Mouse (Mus musculus): ENCODE measurements at regions not wholly inside any gene's neighbourhood (a gene's known extent, or its start where the extent isn't known, plus 50 kb on each side); places are given as distances from the start of the nearest gene placed in this dataset.
A peak's percentile ranks its signal among the peaks of the same experiment; 100 is the strongest.

GRCm38 (mm10) chr11:31732958-31733357, 61.3 kb upstream of the Bod1 start:
- no peak overlapping the region for H3K4me2 ChIP-seq (ENCODE audit: low read depth, severe bottlenecking)
- no peak overlapping the region for H3K9ac ChIP-seq (ENCODE audit: low read length)
- no peaks in the 10 kb centered on the region for H3K9me3 ChIP-seq (ENCODE audit: control insufficient read depth, low read length)
- no peaks in the 10 kb centered on the region for H3K36me3 ChIP-seq (ENCODE audit: control insufficient read depth, insufficient read depth, low read length)
- H3K27me3 ChIP-seq (ENCODE audit: control insufficient read depth, insufficient read depth, low read length), result no peaks in the 10 kb centered on the region
- H3K4me1 ChIP-seq (ENCODE audit: control insufficient read depth, insufficient read depth, low read length), result peaks cover 11% of the 10 kb centered on the region; the same call in 1 of the 2 replicates
- WGBS, result 81% methylated on average over 1 of the region's 1 CpGs
- no peak overlapping the region for H3K4me3 ChIP-seq (ENCODE audit: low read depth, low read length)
- DNase-seq (ENCODE audit: low spot score), result no peak
- no peak overlapping the region for H3K27ac ChIP-seq (replicated peaks; ENCODE audit: low read depth, low read length)
- ATAC-seq (ENCODE audit: insufficient number of reproducible peaks, low FRiP score, low TSS enrichment, low read depth), result 0 out of 2 replicates have a peak, but pooled peaks have one; percentile 28

GRCm38 (mm10) chr11:31734091-31734490, 62.4 kb upstream of the Bod1 start:
- DNase-seq (ENCODE audit: low spot score) (no peak), ATAC-seq (ENCODE audit: insufficient number of reproducible peaks, low FRiP score, low TSS enrichment, low read depth) (no peak)
- no peak overlapping the region for H3K27ac ChIP-seq (replicated peaks; ENCODE audit: low read depth, low read length)
- H3K9me3 ChIP-seq (ENCODE audit: control insufficient read depth, low read length), result no peaks in the 10 kb centered on the region
- WGBS, result 40% methylated on average over 4 of the region's 4 CpGs
- no peak overlapping the region for H3K4me3 ChIP-seq (ENCODE audit: low read depth, low read length)
- H3K4me2 ChIP-seq (ENCODE audit: low read depth, severe bottlenecking), result no peak overlapping the region
- no peaks in the 10 kb centered on the region for H3K36me3 ChIP-seq (ENCODE audit: control insufficient read depth, insufficient read depth, low read length)
- H3K27me3 ChIP-seq (ENCODE audit: control insufficient read depth, insufficient read depth, low read length), result no peaks in the 10 kb centered on the region
- peaks cover 11% of the 10 kb centered on the region; the same call in 1 of the 2 replicates for H3K4me1 ChIP-seq (ENCODE audit: control insufficient read depth, insufficient read depth, low read length)
- H3K9ac ChIP-seq (ENCODE audit: low read length), result no peak overlapping the region

GRCm38 (mm10) chr11:31735257-31735656, 63.6 kb upstream of the Bod1 start:
- Histone ChIP-seq H3K9me3 (ENCODE audit: control insufficient read depth, low read length) (no peaks in the 10 kb centered on the region), H3K9ac (ENCODE audit: low read length) (no peak overlapping the region), H3K36me3 (ENCODE audit: control insufficient read depth, insufficient read depth, low read length) (no peaks in the 10 kb centered on the region), H3K27ac (replicated peaks; ENCODE audit: low read depth, low read length) (no peak overlapping the region), H3K4me2 (ENCODE audit: low read depth, severe bottlenecking) (no peak overlapping the region), H3K4me1 (ENCODE audit: control insufficient read depth, insufficient read depth, low read length) (peaks cover 11% of the 10 kb centered on the region; the same call in 1 of the 2 replicates), H3K4me3 (ENCODE audit: low read depth, low read length) (no peak overlapping the region), H3K27me3 (ENCODE audit: control insufficient read depth, insufficient read depth, low read length) (no peaks in the 10 kb centered on the region)
- DNase-seq (ENCODE audit: low spot score) (no peak), ATAC-seq (ENCODE audit: insufficient number of reproducible peaks, low FRiP score, low TSS enrichment, low read depth) (no peak)
- WGBS, result 90% methylated on average over 6 of the region's 6 CpGs

- ATAC-seq (ENCODE audit: insufficient number of reproducible peaks, low FRiP score, low TSS enrichment, low read depth) (no peak), DNase-seq (ENCODE audit: low spot score) (no peak)
- Histone ChIP-seq H3K27ac (replicated peaks; ENCODE audit: low read depth, low read length) (no peak overlapping the region), H3K4me1 (ENCODE audit: control insufficient read depth, insufficient read depth, low read length) (peaks cover 5% of the 10 kb centered on the region; the same call in 1 of the 2 replicates), H3K4me3 (ENCODE audit: low read depth, low read length) (no peak overlapping the region), H3K9me3 (ENCODE audit: control insufficient read depth, low read length) (no peaks in the 10 kb centered on the region), H3K9ac (ENCODE audit: low read length) (no peak overlapping the region), H3K36me3 (ENCODE audit: control insufficient read depth, insufficient read depth, low read length) (no peaks in the 10 kb centered on the region), H3K27me3 (ENCODE audit: control insufficient read depth, insufficient read depth, low read length) (no peaks in the 10 kb centered on the region), H3K4me2 (ENCODE audit: low read depth, severe bottlenecking) (no peak overlapping the region)
Measured at GRCm38 (mm10) chr11:31736086-31736485, 64.4 kb upstream of the Bod1 start.

GRCm38 (mm10) chr11:31736556-31737089, 64.9 kb upstream of the Bod1 start:
- ATAC-seq (ENCODE audit: insufficient number of reproducible peaks, low FRiP score, low TSS enrichment, low read depth), result no peak
- 88% methylated on average over 4 of the region's 4 CpGs for WGBS
- Histone ChIP-seq H3K27ac (replicated peaks; ENCODE audit: low read depth, low read length) (no peak overlapping the region), H3K4me2 (ENCODE audit: low read depth, severe bottlenecking) (no peak overlapping the region), H3K27me3 (ENCODE audit: control insufficient read depth, insufficient read depth, low read length) (no peaks in the 10 kb centered on the region), H3K9me3 (ENCODE audit: control insufficient read depth, low read length) (no peaks in the 10 kb centered on the region), H3K36me3 (ENCODE audit: control insufficient read depth, insufficient read depth, low read length) (no peaks in the 10 kb centered on the region), H3K9ac (ENCODE audit: low read length) (no peak overlapping the region), H3K4me3 (ENCODE audit: low read depth, low read length) (no peak overlapping the region), H3K4me1 (ENCODE audit: control insufficient read depth, insufficient read depth, low read length) (peaks cover 5% of the 10 kb centered on the region; the same call in 1 of the 2 replicates)
- DNase-seq (ENCODE audit: low spot score), result no peak

- Histone ChIP-seq H3K27ac (replicated peaks; ENCODE audit: low read depth, low read length) (no peak overlapping the region), H3K36me3 (ENCODE audit: control insufficient read depth, insufficient read depth, low read length) (no peaks in the 10 kb centered on the region), H3K9ac (ENCODE audit: low read length) (no peak overlapping the region), H3K4me2 (ENCODE audit: low read depth, severe bottlenecking) (no peak overlapping the region), H3K27me3 (ENCODE audit: control insufficient read depth, insufficient read depth, low read length) (no peaks in the 10 kb centered on the region), H3K9me3 (ENCODE audit: control insufficient read depth, low read length) (no peaks in the 10 kb centered on the region), H3K4me3 (ENCODE audit: low read depth, low read length) (no peak overlapping the region), H3K4me1 (ENCODE audit: control insufficient read depth, insufficient read depth, low read length) (peaks cover 5% of the 10 kb centered on the region; the same call in 1 of the 2 replicates)
- 91% methylated on average over 5 of the region's 5 CpGs for WGBS
- DNase-seq (ENCODE audit: low spot score) (no peak), ATAC-seq (ENCODE audit: insufficient number of reproducible peaks, low FRiP score, low TSS enrichment, low read depth) (no peak)
Measured at GRCm38 (mm10) chr11:31738148-31739021, 66.7 kb upstream of the Bod1 start.

GRCm38 (mm10) chr11:31740409-31740808, 68.7 kb upstream of the Bod1 start:
- ATAC-seq (ENCODE audit: insufficient number of reproducible peaks, low FRiP score, low TSS enrichment, low read depth) (no peak), DNase-seq (ENCODE audit: low spot score) (no peak)
- Histone ChIP-seq H3K27me3 (ENCODE audit: control insufficient read depth, insufficient read depth, low read length) (no peaks in the 10 kb centered on the region), H3K9me3 (ENCODE audit: control insufficient read depth, low read length) (no peaks in the 10 kb centered on the region), H3K9ac (ENCODE audit: low read length) (no peak overlapping the region), H3K27ac (replicated peaks; ENCODE audit: low read depth, low read length) (no peak overlapping the region), H3K4me1 (ENCODE audit: control insufficient read depth, insufficient read depth, low read length) (no peaks in the 10 kb centered on the region), H3K4me2 (ENCODE audit: low read depth, severe bottlenecking) (no peak overlapping the region), H3K36me3 (ENCODE audit: control insufficient read depth, insufficient read depth, low read length) (no peaks in the 10 kb centered on the region), H3K4me3 (ENCODE audit: low read depth, low read length) (no peak overlapping the region)
- 80% methylated on average over 5 of the region's 5 CpGs for WGBS

GRCm38 (mm10) chr11:31742160-31742559, 70.5 kb upstream of the Bod1 start:
- H3K4me1 ChIP-seq (ENCODE audit: control insufficient read depth, insufficient read depth, low read length), result 0 out of 2 replicates have a peak, but pooled peaks cover 2% of the 10 kb centered on the region
- no peak overlapping the region for H3K4me2 ChIP-seq (ENCODE audit: low read depth, severe bottlenecking)
- DNase-seq (ENCODE audit: low spot score) (no peak), ATAC-seq (ENCODE audit: insufficient number of reproducible peaks, low FRiP score, low TSS enrichment, low read depth) (no peak)
- H3K9me3 ChIP-seq (ENCODE audit: control insufficient read depth, low read length), result no peaks in the 10 kb centered on the region
- no peak overlapping the region for H3K27ac ChIP-seq (replicated peaks; ENCODE audit: low read depth, low read length)
- 19% methylated on average over 1 of the region's 1 CpGs for WGBS
- no peaks in the 10 kb centered on the region for H3K27me3 ChIP-seq (ENCODE audit: control insufficient read depth, insufficient read depth, low read length)
- H3K9ac ChIP-seq (ENCODE audit: low read length), result no peak overlapping the region
- no peak overlapping the region for H3K4me3 ChIP-seq (ENCODE audit: low read depth, low read length)
- no peaks in the 10 kb centered on the region for H3K36me3 ChIP-seq (ENCODE audit: control insufficient read depth, insufficient read depth, low read length)

Measured in limb, embryonic 11.5 days (tissue).